Mouse (Mus musculus): Measurements from ENCODE around the gene Tmem140. TPM values are rescaled to one million over a fixed set of nuclear protein-coding genes. Genes with fewer than 3 reads are reported as not detected.

The Tmem140 gene
- total RNA-seq, 4 experiments from 2014 or later = 1.9 to 4.3 (median 2.9) TPM

- no peak for DNase-seq (ENCODE audit: low spot score in 2 of 2)
Measured at GRCm38 (mm10) chr6:34907696-34908260, 44.8 kb downstream of the Tmem140 start.

- DNase-seq (ENCODE audit: low spot score in 2 of 2) = no peak
Measured at GRCm38 (mm10) chr6:34909631-34910345, 46.8 kb downstream of the Tmem140 start.

GRCm38 (mm10) chr6:34910371-34911219 is 47.6 kb downstream of the Tmem140 start, which contains the start of gene Wdr91:
Gene Wdr91 (minus strand): TSS chr6:34910876.
- peak; percentile 85 to 90 for DNase-seq (ENCODE audit: low spot score in 2 of 2)

GRCm38 (mm10) chr6:34913341-34914040 is 50.5 kb downstream of the Tmem140 start:
- no peak for DNase-seq (ENCODE audit: low spot score in 2 of 2)

GRCm38 (mm10) chr6:34914462-34914861 is 51.5 kb downstream of the Tmem140 start:
- DNase-seq (ENCODE audit: low spot score in 2 of 2) = no peak

GRCm38 (mm10) chr6:34919146-34919545 is 56.2 kb downstream of the Tmem140 start:
- no peak for DNase-seq (ENCODE audit: low spot score in 2 of 2)

- DNase-seq (ENCODE audit: low spot score in 2 of 2) = no peak
Measured at GRCm38 (mm10) chr6:34919956-34920355, 57.0 kb downstream of the Tmem140 start, which contains the start of gene Stra8. Gene Stra8 (plus strand): TSS chr6:34920163.

- no peak for DNase-seq (ENCODE audit: low spot score in 2 of 2)
Measured at GRCm38 (mm10) chr6:34920631-34921030, 57.7 kb downstream of the Tmem140 start.

- DNase-seq (ENCODE audit: low spot score in 2 of 2) = no peak
Measured at GRCm38 (mm10) chr6:34921941-34922340, 59.0 kb downstream of the Tmem140 start.

Other genes starting within 250 kb of the Tmem140 start
- 10 to 100 TPM; 14.4 to 18.7 (median 15.8) TPM for gene Agbl3, start 82.7 kb upstream of the Tmem140 start, total RNA-seq (2022)
- gene Cyren, start 14.9 kb downstream of the Tmem140 start, total RNA-seq (2022) = 1 to 10 TPM; 3.6 to 4.1 (median 3.8) TPM
- 10 to 100 TPM; 35.9 to 39.9 (median 38.0) TPM for gene Wdr91, start 47.7 kb downstream of the Tmem140 start, total RNA-seq (2022)
- not detected for gene Stra8, start 57.0 kb downstream of the Tmem140 start, total RNA-seq (2022)
- gene Slc23a4, start 125.3 kb downstream of the Tmem140 start, total RNA-seq (2022) = 1 to 10 TPM in 3 of 4 experiments, under 1 TPM in 1; 0.67 to 2.2 (median 1.4) TPM

All from left cerebral cortex, adult 8-10 months (tissue).